Mouse (Mus musculus): ENCODE measurements at regions not wholly inside any gene's neighbourhood (a gene's known extent, or its start where the extent isn't known, plus 50 kb on each side); places are given as distances from the start of the nearest gene placed in this dataset.

DNA sequence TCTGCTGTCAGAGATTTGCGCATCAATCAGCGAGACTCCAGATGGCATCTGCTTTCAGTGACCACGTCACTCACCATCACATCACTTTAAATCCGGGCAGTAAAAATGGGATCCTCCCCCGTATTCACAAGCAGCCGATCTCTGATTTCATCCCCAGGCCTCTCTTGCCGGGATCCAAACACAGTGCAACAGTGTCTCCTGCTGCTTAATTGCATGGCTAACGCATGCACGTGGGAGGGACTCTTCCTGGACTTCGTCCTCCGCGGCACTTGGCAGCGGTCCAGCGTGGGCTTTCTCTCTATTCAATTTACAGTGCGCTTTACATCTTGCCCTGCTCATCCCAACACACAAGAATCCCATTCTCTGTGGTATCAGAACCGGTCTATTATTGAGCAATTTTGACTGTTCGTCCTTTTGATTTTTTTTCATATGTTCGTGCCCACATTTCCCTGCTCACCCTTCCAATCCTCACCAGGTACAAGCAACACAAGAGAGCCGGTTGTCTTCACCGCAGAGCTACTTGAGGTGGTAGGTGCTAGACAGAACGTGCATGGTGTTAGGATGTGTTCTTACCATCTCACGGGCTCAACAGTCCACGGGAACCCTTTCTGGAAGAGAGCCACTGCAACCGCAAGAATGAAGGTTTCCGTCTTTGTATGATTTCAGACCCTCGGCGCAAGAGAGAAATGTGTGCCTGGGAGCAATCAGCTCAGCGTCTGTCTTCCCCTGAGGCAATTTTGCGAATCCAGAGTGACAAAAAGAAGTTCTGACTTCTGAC lies 109.3 kb downstream of the Tbx4 start:
- TF ChIP-seq CTCF (IDR thresholded peaks at IDR 0.05; ENCODE audit: extremely low read depth, insufficient read depth, insufficient read length, insufficient replicate concordance): no peak
- TF ChIP-seq POLR2A (IDR thresholded peaks at IDR 0.05; ENCODE audit: low read depth, low read length): no peak
